Mouse (Mus musculus) CD4-positive, CD25-positive, alpha-beta regulatory T cell, adult 9 weeks (primary cell): ENCODE measurements around the gene Morc1. TPM values are rescaled to one million over a fixed set of nuclear protein-coding genes. Genes with fewer than 3 reads are reported as not detected.

ENCODE experiments used
- polyA plus RNA-seq: library from polyadenylated mRNA; unstranded; fragments of 100-300 nt; shearing (Covaris generic); gene quantifications from one replicate; pipeline ENCODE4 v1.2.1, GENCODE M21; 2017

Morc1 gene
- 0.47 TPM for polyA plus RNA-seq

GRCm38 (mm10) chr16:48431027-48431426, at the start of gene Morc1:
Morc1 (plus strand) TSS chr16:48431237.

GRCm38 (mm10) chr16:48412246-48412645, 18.8 kb upstream of the Morc1 start, which contains the start of gene Gm5485:
Gm5485 (minus strand) TSS chr16:48412416.

Other genes starting within 250 kb of the Morc1 start
- gene Dppa4, start 147.5 kb upstream of the Morc1 start, polyA plus RNA-seq, result not detected
- gene Dppa2, start 127.3 kb upstream of the Morc1 start, polyA plus RNA-seq, result not detected
- gene Gm5485, start 18.8 kb upstream of the Morc1 start, polyA plus RNA-seq, result not detected